ENCODE assay signal across 40 mouse cellular contexts in genomic region chr4:61784231-61784630, GRCm38 (mm10). TPM values are rescaled to one million over a fixed set of nuclear protein-coding genes. Genes with fewer than 3 reads are reported as not detected.
"Had no signal": no experiment of that assay in that cellular context is flagged by ENCODE, and none has a peak within 500 bp of the region (broad histone marks: within the 10 kb centered on the region; RNA-seq: fewer than 3 reads in every experiment).

No protein-coding gene starts in this region.

RNA-seq across cellular contexts. Expression of gene Mup19, which starts 2.2 kb away (rescaled TPM):
- total RNA-seq: heart, postnatal 10 days; heart, postnatal 14 days; heart, postnatal 25 days; heart, postnatal 36 days; heart, postnatal 4 days; hematopoietic stem cell, adult 5-6 weeks; hindbrain, postnatal 0 days; layer of hippocampus, adult 18-20 months; layer of hippocampus, adult 2 months; layer of hippocampus, adult 8-10 months; layer of hippocampus, postnatal 10 days; layer of hippocampus, postnatal 14 days; layer of hippocampus, postnatal 25 days; layer of hippocampus, postnatal 36 days had no signal
- polyA plus RNA-seq: heart, embryonic 10.5 days; heart, embryonic 11.5 days; heart, embryonic 12.5 days; heart, embryonic 13.5 days; heart, embryonic 14.5 days; heart, embryonic 15.5 days; heart, embryonic 16.5 days; heart, postnatal 0 days; hindbrain, embryonic 10.5 days; hindbrain, embryonic 11.5 days; hindbrain, embryonic 12.5 days; hindbrain, embryonic 13.5 days; hindbrain, embryonic 14.5 days; hindbrain, embryonic 15.5 days; hindbrain, embryonic 16.5 days; hindbrain, postnatal 0 days; inflammation-experienced regulatory T-cells, adult 6 months; intestine, embryonic 14.5 days; intestine, embryonic 15.5 days; intestine, embryonic 16.5 days; intestine, postnatal 0 days; kidney, adult 2 months; kidney, embryonic 14.5 days; kidney, embryonic 15.5 days; kidney, embryonic 16.5 days; kidney, postnatal 0 days; large intestine, adult 2 months had no signal

RNA-seq across cellular contexts. Expression of gene Mup5, which starts 50.8 kb away (rescaled TPM):
- total RNA-seq: heart, postnatal 10 days; heart, postnatal 14 days; heart, postnatal 25 days; heart, postnatal 36 days; heart, postnatal 4 days; hematopoietic stem cell, adult 5-6 weeks; hindbrain, postnatal 0 days; layer of hippocampus, adult 18-20 months; layer of hippocampus, adult 2 months; layer of hippocampus, adult 8-10 months; layer of hippocampus, postnatal 10 days; layer of hippocampus, postnatal 14 days; layer of hippocampus, postnatal 25 days; layer of hippocampus, postnatal 36 days had no signal
- polyA plus RNA-seq: heart, embryonic 10.5 days; heart, embryonic 11.5 days; heart, embryonic 12.5 days; heart, embryonic 13.5 days; heart, embryonic 14.5 days; heart, embryonic 15.5 days; heart, embryonic 16.5 days; heart, postnatal 0 days; hindbrain, embryonic 10.5 days; hindbrain, embryonic 11.5 days; hindbrain, embryonic 12.5 days; hindbrain, embryonic 13.5 days; hindbrain, embryonic 14.5 days; hindbrain, embryonic 15.5 days; hindbrain, embryonic 16.5 days; hindbrain, postnatal 0 days; inflammation-experienced regulatory T-cells, adult 6 months; intestine, embryonic 14.5 days; intestine, embryonic 15.5 days; intestine, embryonic 16.5 days; intestine, postnatal 0 days; kidney, adult 2 months; kidney, embryonic 14.5 days; kidney, embryonic 15.5 days; kidney, embryonic 16.5 days; kidney, postnatal 0 days; large intestine, adult 2 months had no signal
